Mouse (Mus musculus): ENCODE results near the gene Olfr1284.
"Not testable (repeated sequence)": the region's sequence is repeated elsewhere in the genome, so short reads cannot be mapped to it uniquely, and the experiment has no call there.

Olfr1284 gene

DNA sequence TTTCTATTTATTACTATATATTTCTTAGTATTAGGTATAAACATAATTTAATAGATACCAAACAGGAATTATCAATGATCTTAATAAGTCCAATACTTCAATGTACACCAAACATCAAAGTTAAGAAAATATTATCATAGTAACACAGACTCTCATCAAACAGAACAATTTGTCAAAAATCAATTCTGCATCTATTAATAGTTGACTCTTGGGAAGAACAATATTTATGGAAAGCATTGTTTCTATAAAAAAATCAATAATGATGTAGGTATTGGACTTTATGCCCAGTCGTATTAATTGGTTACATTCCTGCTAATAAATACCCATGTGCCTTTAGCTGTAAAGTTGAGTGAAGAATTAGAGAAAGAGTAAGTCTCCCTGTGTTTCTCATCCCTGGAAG is at the start of gene Olfr1284:
Gene Olfr1284 (plus strand): TSS at position 301 of the 400 bp plus-strand sequence.
- DNase-seq (ENCODE audit: low read depth, low spot score): no peak

DNA sequence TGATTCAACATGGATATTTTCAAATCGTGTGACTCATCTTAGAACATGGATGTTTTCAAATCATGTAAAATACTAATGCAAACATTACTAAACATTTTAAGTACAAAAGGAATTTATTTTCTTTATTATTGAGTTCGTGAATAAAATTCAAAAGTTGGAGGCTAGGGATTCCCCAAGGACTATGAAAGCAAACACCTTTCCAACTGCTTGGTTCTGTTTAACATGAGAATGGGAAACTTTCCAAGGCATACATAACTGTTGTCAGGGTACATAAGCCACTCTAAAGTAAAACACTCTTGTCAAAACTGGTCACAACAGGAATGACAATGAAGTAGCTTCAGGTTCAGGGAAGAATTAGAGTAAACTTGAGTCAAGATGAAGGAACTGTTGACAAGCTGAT is 49.1 kb upstream of the Olfr1284 start, which contains the start of gene Olfr1281:
Gene Olfr1281 (plus strand): TSS at position 301 of the 400 bp plus-strand sequence.
- peak; percentile 2 for DNase-seq (ENCODE audit: low read depth, low spot score)

DNA sequence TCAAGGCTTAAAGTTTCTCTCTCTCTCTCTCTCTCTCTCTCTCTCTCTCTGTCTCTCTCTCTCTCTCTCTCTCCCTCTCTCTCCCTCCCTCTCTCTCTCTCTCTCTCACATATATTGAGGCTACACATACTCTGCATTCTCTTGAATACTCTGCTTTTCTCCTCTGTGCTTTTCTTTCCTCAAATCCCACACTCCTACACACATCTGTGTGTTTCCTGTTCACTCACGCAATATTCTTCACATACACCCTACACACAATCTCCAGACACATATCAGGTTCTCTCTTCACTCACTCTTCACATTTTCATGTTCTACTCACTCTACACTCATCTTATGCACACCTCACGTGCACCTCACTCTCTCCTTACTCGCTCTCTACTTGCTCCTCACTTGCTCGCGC is 41.6 kb upstream of the Olfr1284 start:
- not testable (repeated sequence) for DNase-seq (ENCODE audit: low read depth, low spot score)

DNA sequence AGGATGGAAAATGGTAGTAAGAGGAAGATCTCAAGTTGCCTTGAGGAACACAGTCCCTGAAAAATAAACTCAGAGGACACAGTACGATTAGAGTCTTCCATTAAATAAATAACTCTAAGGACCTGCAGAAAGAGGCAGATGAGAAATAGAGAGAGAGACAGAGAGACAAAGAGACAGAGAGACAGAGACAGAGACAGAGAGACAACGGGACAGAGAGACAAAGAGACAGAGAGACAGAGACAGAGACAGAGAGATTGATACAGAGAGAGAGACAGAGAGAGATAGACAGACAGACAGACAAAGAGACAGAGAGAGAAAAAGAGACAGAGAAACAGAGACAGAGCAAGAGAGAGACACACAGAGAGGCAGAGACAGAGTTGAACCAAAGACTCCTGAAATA is 39.3 kb upstream of the Olfr1284 start, which contains the start of gene Olfr1282:
Gene Olfr1282 (minus strand): TSS at position 101 of the 400 bp plus-strand sequence.
- no peak for DNase-seq (ENCODE audit: low read depth, low spot score)

DNA sequence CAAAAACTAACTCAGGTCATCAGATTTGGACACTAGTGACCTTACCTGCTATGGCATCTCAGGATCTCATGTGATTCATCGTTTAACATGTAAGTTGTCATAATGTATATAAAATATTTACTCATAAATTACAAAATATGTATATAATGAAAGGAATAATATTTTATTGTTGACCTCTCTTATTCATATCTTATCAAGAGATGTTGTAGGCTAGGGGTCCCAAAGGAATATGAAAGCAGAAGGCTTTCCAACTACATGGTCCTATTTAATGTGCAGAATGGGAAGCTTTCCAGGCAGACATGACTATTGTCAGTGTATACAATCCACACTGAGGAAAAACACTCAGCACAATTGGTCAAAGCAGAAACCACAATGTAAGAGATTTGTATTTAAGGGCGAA is 8.8 kb upstream of the Olfr1284 start, which contains the start of gene Olfr1283:
Gene Olfr1283 (plus strand): TSS at position 301 of the 400 bp plus-strand sequence.
- no peak for DNase-seq (ENCODE audit: low read depth, low spot score)

DNA sequence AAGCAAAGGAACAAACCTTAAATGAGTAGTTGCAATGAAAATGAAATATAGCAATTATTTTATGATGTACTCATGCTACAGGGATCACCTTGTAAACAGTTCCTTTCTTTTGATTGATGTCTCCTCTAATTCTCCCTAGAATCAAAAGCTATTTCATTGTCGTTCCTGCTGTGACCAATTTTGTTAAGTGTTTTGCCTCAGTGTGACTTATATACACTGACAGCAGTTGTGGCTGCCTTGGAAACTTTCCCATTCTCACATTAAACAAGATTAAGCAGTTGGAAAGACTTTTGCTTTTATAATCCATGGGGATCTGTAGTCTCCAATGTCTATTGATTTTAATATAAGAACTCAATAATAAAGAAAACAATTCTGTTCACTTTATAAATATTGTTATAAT is 47.6 kb downstream of the Olfr1284 start, which contains the start of gene Olfr1286:
Gene Olfr1286 (minus strand): TSS at position 185 of the 400 bp plus-strand sequence.
- no peak for DNase-seq (ENCODE audit: low read depth, low spot score)

Data from R1 (cell line).